ENCODE assay signal across 7 mouse cellular contexts in the genomic region with DNA sequence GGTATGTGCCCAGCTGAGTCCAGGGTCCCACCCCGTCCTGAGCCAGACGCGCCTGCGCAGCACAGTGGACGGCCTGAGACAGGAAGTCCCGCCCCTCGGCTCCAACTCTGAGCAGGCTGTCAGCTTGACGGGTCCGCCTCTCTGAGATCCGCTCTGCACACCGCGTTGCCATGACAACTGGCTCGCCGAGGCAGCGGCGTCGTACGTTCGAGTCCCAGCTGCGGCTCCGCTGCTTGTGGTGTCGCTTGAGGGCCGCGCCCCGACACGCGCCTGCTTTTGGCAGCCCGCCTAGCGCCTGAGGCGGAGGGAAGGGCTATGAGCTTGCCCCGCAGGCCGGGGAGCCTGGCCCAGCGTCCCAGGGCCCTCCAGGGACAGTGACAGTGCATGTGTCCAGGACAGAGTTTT. TPM values are rescaled to one million over a fixed set of nuclear protein-coding genes. Genes with fewer than 3 reads are reported as not detected.
A peak's percentile ranks its signal among the peaks of the same experiment; 100 is the strongest.
DNase-seq lines count a peak whose midpoint lies in the region; ATAC-seq and TF ChIP-seq lines count a peak whose summit lies in the region.

No protein-coding gene starts in this region.

- H3K9ac ChIP-seq in embryonic facial prominence, embryonic 13.5 days: peak overlapping the region; percentile 74
- H3K9ac ChIP-seq in liver, adult 2 months (ENCODE audit: low read depth, low read length): peak overlapping the region; percentile 51

- no peak for TF ChIP-seq POLR2A in kidney, adult 2 months (IDR thresholded peaks at IDR 0.05; ENCODE audit: low read depth, low read length)
- no peak for TF ChIP-seq POLR2A in liver, adult 2 months (IDR thresholded peaks at IDR 0.05; ENCODE audit: extremely low read depth, insufficient read depth, low read length)

- peak overlapping the region; percentile 70 for H3K4me2 ChIP-seq in embryonic facial prominence, embryonic 13.5 days

- TF ChIP-seq CTCF in kidney, adult 2 months (conservative IDR thresholded peaks at IDR 0.05; ENCODE audit: insufficient read depth, insufficient read length, low read depth, low read length): no peak
- no peak for TF ChIP-seq CTCF in liver, adult 2 months (IDR thresholded peaks at IDR 0.05; ENCODE audit: low read depth, low read length)

- no peaks in the 10 kb centered on the region for H3K27me3 ChIP-seq in embryonic facial prominence, embryonic 13.5 days
- no peaks in the 10 kb centered on the region for H3K27me3 ChIP-seq in kidney, adult 2 months (replicated peaks; ENCODE audit: control insufficient read depth, insufficient read depth, low read length)
- no peaks in the 10 kb centered on the region for H3K27me3 ChIP-seq in liver, adult 2 months (ENCODE audit: control insufficient read depth, insufficient read depth, low read length)

- H3K9me3 ChIP-seq in embryonic facial prominence, embryonic 13.5 days: no peaks in the 10 kb centered on the region

- 1% methylated on average over 33 of the region's 33 CpGs for WGBS in embryonic facial prominence, embryonic 13.5 days
- WGBS in kidney, adult 2 months: 3% methylated on average over 33 of the region's 33 CpGs
- 6% methylated on average over 33 of the region's 33 CpGs for WGBS in liver, adult 2 months

- no peaks in the 10 kb centered on the region for H3K79me2 ChIP-seq in liver, adult 2 months (ENCODE audit: control insufficient read depth, insufficient read depth, low read length)

- ATAC-seq in embryonic facial prominence, embryonic 13.5 days (ENCODE audit: insufficient number of reproducible peaks, insufficient read depth, low FRiP score, low TSS enrichment, low read depth): peak; percentile 88; the same call in 1 of the 2 replicates
- ATAC-seq in monocyte, adult 5-6 weeks (replicated peaks; ENCODE audit: insufficient number of reproducible peaks, low FRiP score, low TSS enrichment, poor library complexity, severe bottlenecking): peak; percentile 85

- H3K36me3 ChIP-seq in embryonic facial prominence, embryonic 13.5 days: no peaks in the 10 kb centered on the region
- H3K36me3 ChIP-seq in kidney, adult 2 months (ENCODE audit: control insufficient read depth, insufficient read depth, low read length): no peaks in the 10 kb centered on the region
- no peaks in the 10 kb centered on the region for H3K36me3 ChIP-seq in liver, adult 2 months (ENCODE audit: control insufficient read depth, insufficient read depth, low read length)

- H3K4me1 ChIP-seq in embryonic facial prominence, embryonic 13.5 days: peaks cover 4% of the 10 kb centered on the region
- H3K4me1 ChIP-seq in kidney, adult 2 months (ENCODE audit: control insufficient read depth, insufficient read depth, low read length): no peaks in the 10 kb centered on the region
- H3K4me1 ChIP-seq in liver, adult 2 months (ENCODE audit: control insufficient read depth, insufficient read depth, low read length): 0 out of 2 replicates have a peak, but pooled peaks cover 2% of the 10 kb centered on the region

- H3K4me3 ChIP-seq in embryonic facial prominence, embryonic 13.5 days: peak overlapping the region; percentile 50
- H3K4me3 ChIP-seq in kidney, adult 2 months (ENCODE audit: insufficient read depth, low read depth, low read length): peak overlapping the region; percentile 57; the same call in 1 of the 2 replicates
- peak overlapping the region; percentile 51; the same call in 1 of the 2 replicates for H3K4me3 ChIP-seq in liver, adult 2 months (ENCODE audit: insufficient read depth, low read depth, low read length)

- peak; percentile 53 to 63 for DNase-seq in adrenal gland, postnatal 4 days (ENCODE audit: low spot score in 2 of 2)
- peak; percentile 87 for DNase-seq in heart, adult 8-10 months (ENCODE audit: low spot score)
- DNase-seq in kidney, adult 2 months: peak; percentile 92
- DNase-seq in liver, adult 2 months (ENCODE audit: extremely low read depth, low read depth, low spot score): peak; percentile 62
- peak; percentile 46 to 61 for DNase-seq in spleen, postnatal 14 days (ENCODE audit: low spot score in 2 of 2)

- peak overlapping the region; percentile 55; the same call in 1 of the 2 replicates for H3K27ac ChIP-seq in embryonic facial prominence, embryonic 13.5 days
- no peak overlapping the region for H3K27ac ChIP-seq in kidney, adult 2 months (ENCODE audit: insufficient read depth, low read depth, low read length)
- H3K27ac ChIP-seq in liver, adult 2 months (replicated peaks; ENCODE audit: insufficient read depth, low read depth, low read length): no peak overlapping the region

RNA-seq across cellular contexts. Expression of gene Nptx1, which starts 23.0 kb away (rescaled TPM):
- 1 to 10 TPM; 6.0 to 6.2 TPM for total RNA-seq in adrenal gland, postnatal 4 days (2021)
- 0.60 and 0.66 TPM in 2 replicates for polyA plus RNA-seq in embryonic facial prominence, embryonic 13.5 days (2015; fragmentation: Nextera tagmentation; extraction: Ambion mirVana)
- under 1 TPM; 0.09 to 0.24 (median 0.16) TPM for total RNA-seq in heart, adult 8-10 months (2022)
- polyA plus RNA-seq in kidney, adult 2 months (2012; rRNA removed): 0.08 and 0.10 TPM in 2 replicates
- total RNA-seq in liver, adult 2 months (2014; rRNA removed): 0.07 and 0.09 TPM in 2 replicates
- 0.09 and 0.15 TPM in 2 replicates for polyA plus RNA-seq in liver, adult 2 months (2012; rRNA removed)
- 0.29 TPM in 1 of 3 replicates, not detected in the others for total RNA-seq in monocyte, adult 5-6 weeks (2017)

RNA-seq across cellular contexts. Expression of gene Endov, which starts 33.4 kb away (rescaled TPM):
- total RNA-seq in adrenal gland, postnatal 4 days (2021): 10 to 100 TPM; 37.1 to 38.2 TPM
- 16.0 and 17.3 TPM in 2 replicates for polyA plus RNA-seq in embryonic facial prominence, embryonic 13.5 days (2015; fragmentation: Nextera tagmentation; extraction: Ambion mirVana)
- total RNA-seq in heart, adult 8-10 months (2022): 10 to 100 TPM in 1 of 4 experiments, 1 to 10 TPM in 3; 7.2 to 13.2 (median 7.9) TPM
- 14.1 TPM in 2 replicates for polyA plus RNA-seq in kidney, adult 2 months (2012; rRNA removed)
- 2.3 and 2.6 TPM in 2 replicates for total RNA-seq in liver, adult 2 months (2014; rRNA removed)
- polyA plus RNA-seq in liver, adult 2 months (2012; rRNA removed): 8.7 and 9.8 TPM in 2 replicates
- total RNA-seq in monocyte, adult 5-6 weeks (2017): 4.1 to 11.0 TPM (median 7.6 TPM) in 3 replicates
